Mouse (Mus musculus) intestine, embryonic 16.5 days (tissue): Measurements from ENCODE around the gene Wfdc21. TPM values are rescaled to one million over a fixed set of nuclear protein-coding genes. Genes with fewer than 3 reads are reported as not detected.

Experiments used
- ATAC-seq: fragments of 200-750 bp; cut with Nextera tagmentation; 2 replicates; pipeline ENCODE4 v1.8.0; 2017; ENCODE audit warnings: moderate TSS enrichment, moderate library complexity
- H3K27ac ChIP-seq: fragments of 300-500 bp; sonication (generic); 2 replicates; pipeline ENCODE4 v1.5.1; 2014; ENCODE audit warnings: mild to moderate bottlenecking, low read length
- H3K27me3 ChIP-seq: fragments of 300-500 bp; sonication (generic); replicated peaks from 2 replicates; pipeline ENCODE4 v1.6.1; 2014; ENCODE audit warnings: low read length, control low read depth, mixed read lengths; ENCODE audit not compliant: control insufficient read depth, insufficient read depth
- H3K36me3 ChIP-seq: fragments of 300-500 bp; sonication (generic); 2 replicates; pipeline ENCODE4 v1.6.1; 2014; ENCODE audit warnings: low read length, control low read depth; ENCODE audit not compliant: control insufficient read depth, insufficient read depth
- H3K4me1 ChIP-seq: fragments of 300-500 bp; sonication (generic); 2 replicates; pipeline ENCODE4 v1.6.1; 2014; ENCODE audit warnings: low read length, control low read depth, mixed read lengths; ENCODE audit not compliant: control insufficient read depth, insufficient read depth
- H3K4me2 ChIP-seq: fragments of 300-500 bp; sonication (generic); 2 replicates; pipeline ENCODE4 v1.6.1; 2014; ENCODE audit warnings: low read depth, low read length, control low read depth
- H3K4me3 ChIP-seq: fragments of 300-500 bp; sonication (generic); 2 replicates; pipeline ENCODE4 v1.5.1; 2014; ENCODE audit warnings: mild to moderate bottlenecking, low read length
- H3K9ac ChIP-seq: fragments of 300-500 bp; sonication (generic); 2 replicates; pipeline ENCODE4 v1.6.1; 2014; ENCODE audit warnings: low read depth, low read length
- H3K9me3 ChIP-seq: fragments of 300-500 bp; sonication (generic); 2 replicates; pipeline ENCODE4 v1.6.1; 2016; ENCODE audit warnings: low read length, control low read depth; ENCODE audit not compliant: control insufficient read depth
- WGBS: fragments of 180-500 bp; shearing (Covaris S2); extraction: QIAGEN DNeasy Blood & Tissue Kit; methylation state at CpG from one replicate; pipeline ENCODE4 v1.1.7; 2014; 5-methylcytosine and 5-hydroxymethylcytosine counted together
- polyA plus RNA-seq: library from polyadenylated mRNA; unstranded; fragments of >200 nt; fragmentation: Nextera tagmentation; extraction: Ambion mirVana; gene quantifications from 2 replicates; pipeline ENCODE4 v1.2.1, GENCODE M21; 2015

The Wfdc21 gene
- polyA plus RNA-seq, 1 experiment from 2014 or later = 0.60 TPM

DNA sequence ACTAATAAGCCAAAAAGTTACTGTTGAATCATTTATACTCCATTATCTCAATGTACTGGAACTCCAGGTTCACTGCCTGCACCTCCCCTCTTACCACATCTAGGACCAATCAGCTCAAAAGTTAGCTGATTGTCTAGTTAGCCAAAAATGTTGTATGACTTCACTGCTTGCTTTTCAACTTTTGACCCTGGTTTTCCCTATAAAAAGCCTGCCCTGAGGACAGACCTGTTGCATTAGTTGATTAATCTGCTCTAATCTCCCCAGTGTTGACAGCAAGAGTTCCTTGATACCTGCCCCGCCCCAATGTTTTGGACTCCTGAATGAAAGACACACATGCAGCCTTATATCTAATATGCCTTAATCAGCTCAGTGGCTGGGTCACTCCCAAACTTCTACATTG, 15.6 kb upstream of the Wfdc21 start:
- Histone ChIP-seq H3K36me3 (no peaks in the 10 kb centered on the region), H3K4me2 (no peak overlapping the region), H3K9ac (no peak overlapping the region), H3K4me1 (no peaks in the 10 kb centered on the region), H3K27ac (no peak overlapping the region), H3K4me3 (no peak overlapping the region), H3K9me3 (no peaks in the 10 kb centered on the region), H3K27me3 (no peaks in the 10 kb centered on the region)
- no peak for ATAC-seq
- 97% methylated on average over 1 of the region's 1 CpGs for WGBS

DNA sequence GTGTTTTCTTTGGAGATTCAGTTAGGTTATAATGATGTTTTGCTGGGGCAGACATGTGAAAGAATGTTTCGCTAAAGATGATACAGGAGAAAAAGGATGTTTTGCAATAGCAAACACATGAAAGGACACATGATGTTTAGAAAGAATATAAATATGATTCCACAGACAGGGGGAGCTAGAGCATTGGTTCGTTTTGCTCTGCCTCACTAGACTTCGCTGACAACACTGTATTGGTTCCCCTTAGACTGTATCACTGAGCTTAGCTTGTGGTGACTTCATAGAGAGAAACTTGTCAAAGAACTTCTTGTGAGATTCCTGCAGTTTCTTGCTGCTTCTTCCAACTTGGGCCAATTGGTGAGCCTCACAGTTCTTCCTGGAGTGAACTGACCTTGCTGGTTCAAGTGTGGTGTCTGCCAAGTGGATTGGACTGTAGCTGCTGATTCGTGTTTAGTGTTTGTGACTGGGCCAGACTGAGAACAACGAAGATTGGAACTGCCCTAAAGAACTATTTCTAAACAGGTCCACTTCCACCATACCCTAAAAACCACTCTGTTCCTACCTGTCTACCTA, 13.6 kb upstream of the Wfdc21 start:
- H3K4me3 ChIP-seq = no peak overlapping the region
- no peaks in the 10 kb centered on the region for H3K27me3 ChIP-seq
- H3K4me1 ChIP-seq = no peaks in the 10 kb centered on the region
- no peaks in the 10 kb centered on the region for H3K9me3 ChIP-seq
- no peak overlapping the region for H3K4me2 ChIP-seq
- no peaks in the 10 kb centered on the region for H3K36me3 ChIP-seq
- no peak overlapping the region for H3K9ac ChIP-seq
- H3K27ac ChIP-seq = no peak overlapping the region
- ATAC-seq = no peak
- 85% methylated on average over 5 of the region's 5 CpGs for WGBS

DNA sequence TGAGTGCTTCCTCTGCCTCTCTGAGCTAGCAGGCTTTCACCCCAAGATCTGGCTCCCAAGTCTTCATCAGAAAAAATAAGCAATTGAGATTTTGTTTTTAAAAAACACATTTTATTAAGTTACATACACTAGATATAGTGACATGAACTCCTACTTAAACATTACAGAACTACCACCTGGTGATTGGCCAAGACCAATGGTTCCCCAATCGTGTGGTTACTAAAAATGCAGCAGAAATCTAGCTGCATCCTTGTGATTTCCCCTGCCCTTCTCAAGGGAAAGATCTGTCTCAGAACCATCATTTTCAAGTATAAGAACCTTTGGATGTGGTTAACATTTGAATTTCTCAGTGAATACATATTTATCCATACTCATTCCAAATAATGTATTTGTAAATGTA, 12.5 kb upstream of the Wfdc21 start:
- Histone ChIP-seq H3K4me2 (no peak overlapping the region), H3K9ac (no peak overlapping the region), H3K4me1 (no peaks in the 10 kb centered on the region), H3K9me3 (no peaks in the 10 kb centered on the region), H3K27me3 (no peaks in the 10 kb centered on the region), H3K4me3 (no peak overlapping the region), H3K27ac (no peak overlapping the region), H3K36me3 (no peaks in the 10 kb centered on the region)
- 79% methylated on average over 1 of the region's 1 CpGs for WGBS
- ATAC-seq = no peak

DNA sequence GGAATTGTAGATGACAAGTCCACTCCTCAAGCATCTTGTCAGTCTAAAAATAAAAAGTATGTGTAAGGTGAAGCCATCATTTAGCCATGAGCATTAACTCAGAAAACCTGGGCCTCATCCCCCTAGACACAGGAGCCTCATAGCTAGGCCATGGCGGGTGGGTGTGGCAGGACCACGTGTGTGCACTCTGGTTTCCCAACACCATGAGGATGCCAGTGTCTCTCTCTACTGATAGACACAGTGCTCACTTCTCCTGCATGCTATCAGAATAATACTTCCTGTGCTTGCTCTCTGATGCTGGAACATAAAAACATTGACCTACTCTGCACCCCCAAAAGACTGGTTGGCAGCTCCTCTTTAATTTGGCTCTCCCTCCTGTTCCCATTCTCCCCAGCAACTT, 10.9 kb upstream of the Wfdc21 start:
- H3K27ac ChIP-seq = no peak overlapping the region
- H3K4me1 ChIP-seq = no peaks in the 10 kb centered on the region
- H3K27me3 ChIP-seq = no peaks in the 10 kb centered on the region
- no peaks in the 10 kb centered on the region for H3K9me3 ChIP-seq
- no peaks in the 10 kb centered on the region for H3K36me3 ChIP-seq
- H3K4me2 ChIP-seq = no peak overlapping the region
- ATAC-seq = no peak
- H3K4me3 ChIP-seq = no peak overlapping the region
- 84% methylated on average over 2 of the region's 2 CpGs for WGBS
- H3K9ac ChIP-seq = no peak overlapping the region

DNA sequence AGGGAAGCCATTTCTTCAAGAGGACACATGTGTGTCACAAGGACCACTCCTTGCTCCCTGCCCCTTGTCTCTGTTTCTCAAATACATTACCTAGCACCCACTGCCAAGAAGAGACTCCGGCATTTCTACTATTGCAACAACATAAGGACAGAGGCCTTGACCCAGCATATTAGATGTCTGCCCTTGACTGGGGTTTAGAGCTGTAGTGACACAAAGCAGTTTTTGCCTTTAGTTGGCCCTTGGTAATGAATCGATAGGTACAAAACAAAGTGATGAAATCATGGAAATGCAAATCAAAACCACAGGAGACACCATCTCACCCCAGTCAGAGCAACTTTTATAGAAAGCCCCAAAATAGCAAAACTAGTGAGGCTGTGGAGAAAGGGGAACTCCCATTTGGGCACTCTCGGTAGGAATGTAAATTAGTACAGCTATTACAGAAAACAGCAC, 9.6 kb upstream of the Wfdc21 start:
- no peaks in the 10 kb centered on the region for H3K27me3 ChIP-seq
- no peaks in the 10 kb centered on the region for H3K9me3 ChIP-seq
- no peak overlapping the region for H3K9ac ChIP-seq
- whole genome bisulfite sequencing = 82% methylated on average over 3 of the region's 3 CpGs
- no peak overlapping the region for H3K4me3 ChIP-seq
- H3K36me3 ChIP-seq = no peaks in the 10 kb centered on the region
- no peak overlapping the region for H3K27ac ChIP-seq
- ATAC-seq = no peak
- no peak overlapping the region for H3K4me2 ChIP-seq
- no peaks in the 10 kb centered on the region for H3K4me1 ChIP-seq

DNA sequence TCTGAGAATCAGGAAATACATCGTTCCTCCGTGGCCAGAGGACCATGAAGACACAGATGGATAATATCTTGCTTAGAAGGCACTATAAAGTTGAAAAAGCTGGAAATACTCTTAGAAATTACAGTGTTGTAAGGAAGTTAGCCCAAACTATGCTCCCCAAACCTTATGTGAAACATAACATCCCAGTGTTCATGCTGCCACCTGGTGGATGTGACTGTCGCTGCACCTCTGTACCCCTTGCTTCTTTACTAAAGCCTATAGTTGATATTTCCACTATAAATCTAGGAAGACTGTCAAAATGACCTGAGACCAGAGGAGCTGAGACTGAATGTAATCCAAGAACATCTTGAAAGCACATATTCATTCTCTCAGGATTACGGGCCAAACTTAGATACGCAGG, 7.5 kb upstream of the Wfdc21 start:
- H3K9me3 ChIP-seq = no peaks in the 10 kb centered on the region
- no peak overlapping the region for H3K4me3 ChIP-seq
- no peaks in the 10 kb centered on the region for H3K36me3 ChIP-seq
- no peak overlapping the region for H3K27ac ChIP-seq
- no peaks in the 10 kb centered on the region for H3K4me1 ChIP-seq
- WGBS = 22% methylated on average over 5 of the region's 5 CpGs
- no peaks in the 10 kb centered on the region for H3K27me3 ChIP-seq
- no peak overlapping the region for H3K9ac ChIP-seq
- ATAC-seq = no peak
- H3K4me2 ChIP-seq = no peak overlapping the region

DNA sequence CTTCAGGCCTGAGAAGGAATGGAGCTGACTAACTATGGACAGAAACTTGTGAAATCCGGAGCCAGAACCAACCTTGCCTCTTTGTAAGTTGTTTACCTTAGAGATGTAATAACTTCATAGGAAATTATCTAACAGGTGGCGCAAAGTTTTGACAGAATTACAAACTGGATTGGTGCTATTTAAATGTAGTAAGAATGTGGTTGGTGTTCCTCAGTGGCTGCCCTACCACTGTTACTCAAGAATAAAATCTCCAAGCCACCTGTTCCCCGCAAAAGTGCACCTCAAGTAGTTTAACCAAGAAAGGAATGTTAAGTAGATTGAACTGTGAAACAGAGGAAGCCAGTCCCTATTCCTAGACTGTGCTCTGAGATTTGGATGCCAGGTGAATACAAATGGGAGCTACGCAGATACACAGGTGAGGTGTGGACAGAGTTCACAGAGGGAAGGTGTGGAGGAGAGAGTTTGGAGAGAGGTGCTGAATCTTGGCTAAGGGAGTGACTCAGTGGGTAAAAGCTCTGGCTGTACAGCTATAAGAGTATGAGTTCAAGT, 6.2 kb upstream of the Wfdc21 start:
- Histone ChIP-seq H3K4me1 (no peaks in the 10 kb centered on the region), H3K4me3 (no peak overlapping the region), H3K27me3 (no peaks in the 10 kb centered on the region), H3K36me3 (no peaks in the 10 kb centered on the region), H3K9ac (no peak overlapping the region), H3K9me3 (no peaks in the 10 kb centered on the region), H3K4me2 (no peak overlapping the region), H3K27ac (no peak overlapping the region)
- 82% methylated on average over 4 of the region's 4 CpGs for WGBS
- no peak for ATAC-seq

DNA sequence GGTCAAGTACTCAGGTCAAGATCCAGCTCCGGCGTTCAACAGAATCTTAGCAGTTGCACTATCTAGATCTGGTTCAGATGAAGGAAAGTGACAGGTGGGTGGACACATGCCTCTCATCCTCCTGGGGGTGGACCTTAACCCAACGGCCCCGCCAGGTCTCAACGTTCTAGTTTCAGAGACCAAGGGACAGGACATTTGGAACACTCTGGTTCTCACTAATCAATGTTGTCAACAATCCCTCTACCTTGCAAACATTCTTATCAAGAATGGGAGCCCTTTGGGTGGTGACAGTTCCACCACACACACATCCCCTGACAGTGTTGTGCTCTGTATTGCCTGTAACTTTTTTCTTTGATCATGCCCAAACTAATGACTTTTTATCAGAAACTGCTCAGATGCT, 4.9 kb upstream of the Wfdc21 start:
- ATAC-seq = no peak
- no peaks in the 10 kb centered on the region for H3K27me3 ChIP-seq
- H3K4me1 ChIP-seq = no peaks in the 10 kb centered on the region
- no peaks in the 10 kb centered on the region for H3K9me3 ChIP-seq
- no peak overlapping the region for H3K4me2 ChIP-seq
- H3K27ac ChIP-seq = no peak overlapping the region
- no peak overlapping the region for H3K4me3 ChIP-seq
- no peaks in the 10 kb centered on the region for H3K36me3 ChIP-seq
- no peak overlapping the region for H3K9ac ChIP-seq
- WGBS = 57% methylated on average over 5 of the region's 5 CpGs

DNA sequence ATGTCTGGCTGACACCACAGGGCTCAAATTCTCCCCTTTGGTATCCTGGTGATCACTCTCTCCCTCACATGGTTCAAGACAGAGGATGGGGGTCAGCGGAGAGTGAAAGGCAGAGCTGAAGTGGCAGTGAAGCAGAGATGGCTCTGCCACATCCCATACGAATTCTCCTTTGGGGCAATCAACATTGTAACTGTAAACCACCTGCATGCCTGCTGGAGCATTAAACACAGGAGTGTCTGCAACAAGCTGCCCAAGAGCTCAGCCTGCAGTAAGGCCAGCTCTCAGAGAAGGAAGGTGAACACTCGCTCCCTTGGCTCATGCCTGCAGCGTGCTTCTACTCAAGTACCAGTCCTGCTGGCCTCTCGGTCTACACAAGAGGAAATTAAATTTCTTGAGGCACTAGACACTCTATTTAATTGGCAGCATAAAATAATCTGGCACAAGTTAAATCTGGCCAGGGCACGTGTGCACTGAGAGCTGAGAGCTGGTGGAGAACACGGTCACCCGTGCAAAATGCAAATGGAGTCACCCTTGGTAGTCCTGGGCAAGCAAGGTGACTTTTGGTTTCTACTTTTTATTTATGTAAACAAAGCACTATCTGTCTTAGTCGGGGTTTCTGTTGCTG, 3.9 kb upstream of the Wfdc21 start:
- Histone ChIP-seq H3K9ac (no peak overlapping the region), H3K27ac (no peak overlapping the region), H3K4me2 (no peak overlapping the region), H3K9me3 (no peaks in the 10 kb centered on the region), H3K4me1 (no peaks in the 10 kb centered on the region), H3K36me3 (no peaks in the 10 kb centered on the region), H3K27me3 (no peaks in the 10 kb centered on the region), H3K4me3 (no peak overlapping the region)
- 69% methylated on average over 9 of the region's 9 CpGs for WGBS
- no peak for ATAC-seq

DNA sequence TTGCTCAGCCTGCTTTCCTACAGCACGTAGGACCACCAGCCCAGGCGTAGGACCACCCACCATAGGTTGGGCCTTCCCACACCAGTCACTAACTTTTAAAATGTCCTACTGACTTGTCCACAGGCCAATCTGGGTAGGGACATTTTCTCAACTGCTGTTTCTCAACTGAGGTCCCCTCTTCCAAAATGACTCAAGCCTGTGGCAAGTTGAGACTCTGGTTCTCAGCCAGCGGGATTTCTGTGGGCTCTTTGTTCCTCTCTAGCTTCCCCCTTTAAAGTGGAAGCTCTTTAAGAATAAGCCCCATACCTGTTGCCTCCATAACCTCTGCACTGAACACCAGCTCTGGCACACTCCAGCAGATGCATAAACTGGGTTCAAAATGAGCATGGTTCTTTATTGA, 3.2 kb upstream of the Wfdc21 start:
- no peaks in the 10 kb centered on the region for H3K9me3 ChIP-seq
- H3K4me3 ChIP-seq = no peak overlapping the region
- no peak overlapping the region for H3K9ac ChIP-seq
- no peak overlapping the region for H3K4me2 ChIP-seq
- H3K27ac ChIP-seq = no peak overlapping the region
- H3K4me1 ChIP-seq = no peaks in the 10 kb centered on the region
- no peaks in the 10 kb centered on the region for H3K36me3 ChIP-seq
- WGBS = 80% methylated on average over 3 of the region's 3 CpGs
- ATAC-seq = no peak
- H3K27me3 ChIP-seq = no peaks in the 10 kb centered on the region
